Mouse (Mus musculus) testis, adult 2 months (tissue): ENCODE measurements around the gene Sec14l2. TPM values are rescaled to one million over a fixed set of nuclear protein-coding genes. Genes with fewer than 3 reads are reported as not detected.
A peak's percentile ranks its signal among the peaks of the same experiment; 100 is the strongest.

Experiments
- H3K27ac ChIP-seq: fragments of 200-500 bp; 2 replicates; pipeline ENCODE4 v1.5.1; 2012; ENCODE audit warnings: low read depth, low read length; ENCODE audit not compliant: control insufficient read depth, insufficient read depth
- H3K27me3 ChIP-seq: fragments of 200-500 bp; 2 replicates; pipeline ENCODE4 v1.6.1; 2012; ENCODE audit warnings: mild to moderate bottlenecking, low read length, moderate library complexity; ENCODE audit not compliant: control insufficient read depth, insufficient read depth
- H3K36me3 ChIP-seq: fragments of 200-500 bp; 2 replicates; pipeline ENCODE4 v1.6.1; 2012; ENCODE audit warnings: mild to moderate bottlenecking, low read length; ENCODE audit not compliant: control insufficient read depth, insufficient read depth
- H3K4me1 ChIP-seq: fragments of 200-500 bp; 2 replicates; pipeline ENCODE4 v1.6.1; 2012; ENCODE audit warnings: low read length; ENCODE audit not compliant: control insufficient read depth, insufficient read depth
- H3K4me3 ChIP-seq: fragments of 200-500 bp; 2 replicates; pipeline ENCODE4 v1.5.1; 2012; ENCODE audit warnings: low read depth, mild to moderate bottlenecking, low read length, moderate library complexity, mixed read lengths; ENCODE audit not compliant: control insufficient read depth
- CTCF ChIP-seq: fragments of 200-500 bp; IDR thresholded peaks from 2 replicates; pipeline ENCODE4 v1.5.1; 2012; ENCODE audit warnings: low read depth, mild to moderate bottlenecking, inconsistent platforms, low read length, moderate library complexity; ENCODE audit not compliant: control insufficient read depth, insufficient read depth, insufficient replicate concordance
- POLR2A ChIP-seq: fragments of 200-500 bp; IDR thresholded peaks from 2 replicates; pipeline ENCODE4 v1.6.1; 2012; ENCODE audit warnings: low read depth, mild to moderate bottlenecking, inconsistent platforms, low read length, moderate library complexity; ENCODE audit not compliant: control insufficient read depth
- polyA plus RNA-seq: library from polyadenylated mRNA; depleted of rRNA; stranded (reverse); fragments of >200 nt; gene quantifications from 2 replicates; pipeline ENCODE4 v1.2.3, GENCODE M21; 2012

Sec14l2 gene
- polyA plus RNA-seq, 1 experiment = 2.2 TPM

GRCm38 (mm10) chr11:4127059-4127458 lies 3.8 kb upstream of the Sec14l2 start:
- no peak for TF ChIP-seq POLR2A
- no peak for TF ChIP-seq CTCF
- Histone ChIP-seq H3K4me1 (no peaks in the 10 kb centered on the region; the same call in 1 of the 2 replicates), H3K36me3 (no peaks in the 10 kb centered on the region), H3K27ac (no peak overlapping the region), H3K4me3 (no peak overlapping the region), H3K27me3 (no peaks in the 10 kb centered on the region)

- H3K4me3 ChIP-seq = no peak overlapping the region
- H3K4me1 ChIP-seq = no peaks in the 10 kb centered on the region; the same call in 1 of the 2 replicates
- no peaks in the 10 kb centered on the region for H3K36me3 ChIP-seq
- TF ChIP-seq POLR2A (no peak), CTCF (peak; percentile 79; the same call in 1 of the 2 replicates)
- H3K27ac ChIP-seq = no peak overlapping the region
- no peaks in the 10 kb centered on the region for H3K27me3 ChIP-seq
Measured at GRCm38 (mm10) chr11:4123922-4124321, 707 bp upstream of the Sec14l2 start.

GRCm38 (mm10) chr11:4122226-4122625 lies 989 bp downstream of the Sec14l2 start:
- Histone ChIP-seq H3K4me3 (no peak overlapping the region), H3K27me3 (no peaks in the 10 kb centered on the region), H3K27ac (no peak overlapping the region), H3K36me3 (no peaks in the 10 kb centered on the region), H3K4me1 (no peaks in the 10 kb centered on the region; the same call in 1 of the 2 replicates)
- no peak for TF ChIP-seq POLR2A
- TF ChIP-seq CTCF = no peak

GRCm38 (mm10) chr11:4121691-4122090 lies 1.5 kb downstream of the Sec14l2 start:
- Histone ChIP-seq H3K4me1 (no peaks in the 10 kb centered on the region; the same call in 1 of the 2 replicates), H3K27me3 (no peaks in the 10 kb centered on the region), H3K27ac (no peak overlapping the region), H3K36me3 (no peaks in the 10 kb centered on the region), H3K4me3 (no peak overlapping the region)
- TF ChIP-seq POLR2A (no peak), CTCF (no peak)

- Histone ChIP-seq H3K27me3 (no peaks in the 10 kb centered on the region), H3K27ac (no peak overlapping the region), H3K4me1 (no peaks in the 10 kb centered on the region; the same call in 1 of the 2 replicates), H3K36me3 (no peaks in the 10 kb centered on the region), H3K4me3 (no peak overlapping the region)
- TF ChIP-seq POLR2A (no peak), CTCF (no peak)
Measured at GRCm38 (mm10) chr11:4119635-4120034, 3.6 kb downstream of the Sec14l2 start.

GRCm38 (mm10) chr11:4118081-4118921 lies 4.9 kb downstream of the Sec14l2 start:
- H3K27ac ChIP-seq = no peak overlapping the region

GRCm38 (mm10) chr11:4117372-4118071 lies 5.7 kb downstream of the Sec14l2 start:
- TF ChIP-seq POLR2A (no peak), CTCF (no peak)
- Histone ChIP-seq H3K36me3 (no peaks in the 10 kb centered on the region), H3K27me3 (no peaks in the 10 kb centered on the region), H3K4me1 (no peaks in the 10 kb centered on the region), H3K27ac (no peak overlapping the region), H3K4me3 (no peak overlapping the region)

More at GRCm38 (mm10) chr11:4118081-4118921, 4.9 kb downstream of the Sec14l2 start:
- H3K36me3 ChIP-seq = no peaks in the 10 kb centered on the region
- no peaks in the 10 kb centered on the region for H3K4me1 ChIP-seq
- no peaks in the 10 kb centered on the region for H3K27me3 ChIP-seq
- no peak for TF ChIP-seq POLR2A
- TF ChIP-seq CTCF = no peak
- peak overlapping the region; percentile 63 for H3K4me3 ChIP-seq
